Mouse (Mus musculus): ENCODE results near the gene Med13l. TPM values are rescaled to one million over a fixed set of nuclear protein-coding genes. Genes with fewer than 3 reads are reported as not detected.

The Med13l gene
- total RNA-seq, 4 experiments from 2014 or later = 91.8 to 110 (median 101) TPM

DNA sequence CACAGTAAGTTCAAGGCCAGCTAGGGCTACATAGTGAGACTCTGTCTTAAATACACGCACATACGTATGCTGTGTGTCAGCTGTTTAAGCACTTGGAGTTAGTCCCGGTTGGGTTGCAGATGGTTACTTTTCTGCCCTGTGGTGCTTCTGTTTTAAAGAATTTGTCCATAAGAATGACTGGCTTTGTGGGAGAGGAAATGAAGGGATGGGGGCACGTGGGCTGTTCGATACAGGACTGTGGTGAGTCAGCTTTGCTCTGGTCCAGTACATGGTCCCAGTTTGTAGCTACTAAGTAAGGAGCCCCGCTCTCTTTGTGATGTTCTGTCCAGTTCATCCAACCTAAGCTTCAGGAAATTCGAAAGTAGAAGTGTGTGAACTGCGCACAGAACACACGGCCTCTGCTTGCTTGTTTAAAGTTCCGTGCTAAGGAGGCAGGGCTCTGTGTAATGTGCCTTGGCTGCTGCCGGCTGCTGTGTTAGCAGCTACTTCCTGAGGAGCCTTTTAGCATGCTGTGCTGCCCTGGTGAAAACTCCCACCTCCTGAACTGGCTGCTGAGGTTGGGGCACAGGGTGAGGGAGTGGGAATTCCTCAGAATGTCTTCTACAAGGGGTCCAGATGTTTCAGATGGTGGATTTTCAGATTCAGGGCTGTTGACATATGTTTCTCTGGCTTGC lies 31.5 kb downstream of the Med13l start:
- DNase-seq (ENCODE audit: low spot score in 2 of 2) = no peak

- no peak for DNase-seq (ENCODE audit: low spot score in 2 of 2)
These were observed 34.2 kb downstream of the Med13l start for GRCm38 (mm10) chr5:118594470-118595236.

GRCm38 (mm10) chr5:118595901-118596300 lies 35.4 kb downstream of the Med13l start:
- no peak for DNase-seq (ENCODE audit: low spot score in 2 of 2)

DNA sequence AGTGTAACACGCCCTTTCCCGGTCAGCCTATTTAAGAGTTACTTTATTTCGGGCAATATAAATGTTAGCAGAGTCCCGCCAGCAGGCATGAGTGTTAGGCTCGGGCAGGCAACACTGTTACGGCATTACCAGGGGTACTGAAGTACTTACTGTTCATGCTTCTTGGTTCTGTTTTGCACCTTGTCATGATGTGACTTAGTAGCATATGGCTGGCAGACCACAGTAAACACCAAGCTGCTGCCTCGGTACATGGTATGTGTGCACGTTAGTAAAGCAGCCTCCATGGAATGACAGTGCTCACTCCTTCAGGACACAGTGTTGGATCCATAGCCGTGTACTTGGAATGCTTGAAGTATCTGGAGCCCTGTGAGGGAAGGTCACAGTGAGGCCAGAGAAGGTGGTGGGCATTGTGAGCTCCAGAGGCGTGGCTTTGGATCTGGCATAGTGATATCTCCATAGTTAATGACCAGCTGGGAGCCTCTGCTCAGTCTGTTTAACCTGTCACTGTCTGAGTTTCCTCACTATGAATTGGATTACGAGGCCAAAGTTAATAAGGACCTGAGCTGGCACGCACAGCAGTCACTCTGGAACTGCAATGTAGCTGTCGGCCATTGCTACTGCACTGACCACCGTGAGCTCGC lies 36.1 kb downstream of the Med13l start:
- DNase-seq (ENCODE audit: low spot score in 2 of 2) = no peak

DNA sequence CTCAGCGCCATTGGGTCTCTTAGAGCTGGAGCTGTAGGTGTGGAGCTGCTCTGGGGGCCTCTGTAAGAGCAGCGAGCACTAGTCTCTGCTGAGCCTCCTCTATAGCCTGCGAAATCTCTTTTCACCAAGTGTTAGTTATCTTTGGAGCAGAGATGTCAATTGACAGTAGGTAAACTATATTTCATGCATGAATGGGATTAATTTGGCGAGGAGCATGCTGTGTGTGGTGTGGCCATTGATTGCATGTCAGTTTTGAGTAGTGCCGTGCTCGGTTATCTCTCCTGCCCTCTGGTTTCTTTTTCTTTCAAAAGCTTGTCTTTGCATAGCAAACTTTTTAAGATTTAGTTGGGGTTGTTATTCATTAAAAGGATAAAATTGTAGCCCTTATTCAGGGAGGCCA lies 38.1 kb downstream of the Med13l start:
- no peak for DNase-seq (ENCODE audit: low spot score in 2 of 2)

DNA sequence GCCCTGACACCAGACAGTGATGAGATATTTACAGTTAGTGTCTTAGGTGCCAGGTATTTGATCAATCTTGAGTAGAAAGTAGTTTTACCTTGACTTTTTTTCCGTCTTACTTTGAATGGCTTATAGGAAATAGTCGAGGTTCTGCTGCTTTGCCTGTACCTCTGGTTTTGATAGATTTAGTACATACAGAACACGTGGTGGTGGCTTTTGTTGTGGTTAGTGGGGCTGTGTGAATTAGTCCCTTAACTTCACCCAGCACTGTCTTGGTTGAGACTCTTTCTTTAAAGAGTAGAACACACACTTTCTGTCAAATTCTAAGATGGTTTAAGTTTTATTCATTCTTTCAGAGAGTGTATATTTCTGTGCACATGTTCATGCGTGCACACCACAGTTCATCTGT lies 41.0 kb downstream of the Med13l start:
- DNase-seq (ENCODE audit: low spot score in 2 of 2) = no peak

DNA sequence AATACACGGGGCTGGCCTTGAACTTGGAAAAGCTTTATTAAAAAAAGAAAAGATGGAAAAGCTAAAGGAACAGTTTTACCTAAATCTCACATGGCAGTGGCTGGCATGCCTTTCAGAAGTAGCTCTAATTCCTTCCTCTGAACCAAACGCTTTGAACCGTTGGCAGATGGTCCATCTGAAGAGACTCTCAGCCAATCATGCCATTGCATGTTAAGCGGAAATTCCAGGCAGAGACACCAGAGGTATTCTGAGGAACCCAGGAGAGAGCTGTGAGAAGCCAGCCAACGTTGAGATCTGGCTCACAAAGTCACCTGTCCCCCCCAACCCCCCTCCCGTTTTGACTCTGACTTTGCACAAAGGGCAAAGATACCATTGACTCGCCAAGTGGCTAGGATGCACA lies 42.2 kb downstream of the Med13l start:
- DNase-seq (ENCODE audit: low spot score in 2 of 2) = no peak

DNA sequence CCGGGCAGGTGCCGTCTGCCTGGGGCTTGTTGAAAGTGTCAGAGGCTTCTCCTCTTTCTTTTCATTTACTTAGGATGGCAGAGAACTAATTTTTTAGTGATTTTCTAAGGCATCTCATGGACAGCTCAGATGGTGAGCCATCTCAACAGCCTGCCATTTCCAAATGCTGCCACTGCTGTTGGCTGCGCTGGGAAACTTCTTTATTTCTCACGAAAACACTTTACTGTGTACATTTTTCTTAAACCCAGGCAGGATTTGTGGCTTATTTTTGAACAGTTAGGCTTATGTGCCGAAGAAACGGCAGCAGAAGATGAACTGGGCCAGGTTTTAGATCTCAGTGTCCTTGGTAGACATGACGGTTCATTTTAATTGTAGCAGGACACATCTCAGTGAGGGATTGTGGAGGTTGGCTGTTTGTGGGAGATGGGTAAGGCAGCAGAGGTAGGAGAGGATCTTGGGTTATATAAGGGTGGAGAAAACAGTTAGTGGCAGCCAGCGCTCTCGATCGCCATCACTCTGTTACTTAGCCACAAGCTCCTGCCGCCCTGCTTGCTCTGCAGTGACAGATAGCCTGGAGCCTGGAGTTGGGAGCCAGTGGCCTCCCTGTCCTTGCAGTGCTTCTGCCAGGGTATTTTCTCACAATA lies 45.1 kb downstream of the Med13l start:
- no peak for DNase-seq (ENCODE audit: low spot score in 2 of 2)

DNA sequence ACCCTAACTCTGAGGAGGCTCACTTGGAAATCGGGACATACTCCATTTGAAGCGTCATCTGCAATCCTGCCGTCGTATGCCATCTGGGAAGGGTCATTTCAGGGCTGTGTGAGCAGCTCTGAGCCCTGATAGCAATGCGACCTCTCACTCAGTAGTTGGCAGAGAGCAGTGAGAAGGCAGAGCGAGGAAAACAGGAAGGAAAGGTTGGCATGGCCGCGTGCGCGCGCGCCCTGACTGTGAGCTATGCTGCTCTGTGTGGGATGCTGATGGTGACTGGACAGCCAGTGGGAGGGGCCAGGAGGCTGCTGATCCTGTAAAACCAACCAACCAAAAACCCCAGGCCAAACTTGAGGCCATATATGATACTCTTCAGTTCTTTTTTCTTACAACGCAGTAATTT lies 46.2 kb downstream of the Med13l start:
- DNase-seq (ENCODE audit: low spot score in 2 of 2) = no peak

GRCm38 (mm10) chr5:118607900-118608299 lies 47.4 kb downstream of the Med13l start:
- DNase-seq (ENCODE audit: low spot score in 2 of 2) = no peak

GRCm38 (mm10) chr5:118610468-118610867 lies 50.0 kb downstream of the Med13l start:
- DNase-seq (ENCODE audit: low spot score in 2 of 2) = no peak

DNA sequence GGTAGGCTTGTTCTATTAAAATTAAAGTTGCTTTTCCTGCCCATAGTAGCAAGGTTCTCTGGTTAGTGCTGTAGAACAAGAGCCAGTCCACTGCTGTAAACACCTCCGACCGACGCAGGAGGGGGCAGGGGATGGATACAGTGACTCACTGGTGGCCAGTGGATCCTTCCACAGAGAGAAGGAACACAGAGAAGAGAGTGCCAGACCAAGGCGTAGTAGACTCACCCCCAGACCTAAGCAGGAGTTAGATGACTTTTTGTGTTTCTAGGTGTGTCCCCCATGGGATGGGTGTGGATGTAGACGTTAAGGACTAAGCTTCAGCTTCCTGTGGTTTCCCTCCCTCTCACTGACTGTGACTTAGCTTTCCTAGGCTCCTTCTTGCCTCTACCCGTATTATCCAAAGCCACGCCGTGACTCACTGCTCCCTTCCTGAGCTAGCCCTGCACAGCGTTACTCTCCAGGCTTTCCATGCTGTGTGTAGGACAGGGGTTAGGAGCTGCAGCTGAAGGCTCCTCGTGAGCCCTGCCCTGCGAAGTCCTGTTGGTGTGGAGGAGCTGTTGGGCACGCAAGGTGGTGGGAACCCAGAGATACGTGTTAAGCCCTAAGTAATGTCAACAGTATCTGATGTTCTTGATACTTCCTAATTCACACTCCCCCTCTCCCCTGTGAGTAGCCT lies 52.6 kb downstream of the Med13l start:
- DNase-seq (ENCODE audit: low spot score in 2 of 2) = no peak

- no peak for DNase-seq (ENCODE audit: low spot score in 2 of 2)
These were observed 53.2 kb downstream of the Med13l start for GRCm38 (mm10) chr5:118613704-118614103.

GRCm38 (mm10) chr5:118614116-118614515 lies 53.6 kb downstream of the Med13l start:
- DNase-seq (ENCODE audit: low spot score in 2 of 2) = no peak

DNA sequence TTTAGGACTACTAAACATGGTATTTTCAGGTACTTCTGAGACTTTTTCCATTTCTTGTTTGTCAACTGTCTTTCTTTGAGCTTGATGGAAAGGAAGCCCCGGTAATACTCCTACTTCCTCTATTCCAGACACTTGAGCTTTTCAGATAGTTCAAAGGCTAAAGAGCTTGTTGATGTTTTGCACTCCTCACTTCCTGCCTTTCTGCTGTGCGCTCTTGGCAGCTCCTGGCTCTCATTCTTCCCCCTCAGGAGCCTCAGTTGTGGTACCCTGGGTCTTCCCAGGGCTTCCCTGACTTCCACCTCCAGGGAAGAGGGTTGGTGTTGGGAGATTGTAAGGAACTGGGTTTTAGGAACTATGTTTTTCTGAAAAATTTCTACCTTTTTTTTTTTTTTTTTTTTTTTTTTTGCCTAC lies 54.1 kb downstream of the Med13l start:
- DNase-seq (ENCODE audit: low spot score in 2 of 2) = no peak

- DNase-seq (ENCODE audit: low spot score in 2 of 2) = no peak
These were observed 58.6 kb downstream of the Med13l start for GRCm38 (mm10) chr5:118618963-118619610.

- DNase-seq (ENCODE audit: low spot score in 2 of 2) = no peak
These were observed 59.3 kb downstream of the Med13l start for GRCm38 (mm10) chr5:118619801-118620200.

- DNase-seq (ENCODE audit: low spot score in 2 of 2) = no peak
These were observed 59.9 kb downstream of the Med13l start for GRCm38 (mm10) chr5:118620330-118620910.

GRCm38 (mm10) chr5:118621877-118622276 lies 61.4 kb downstream of the Med13l start:
- no peak for DNase-seq (ENCODE audit: low spot score in 2 of 2)

GRCm38 (mm10) chr5:118622346-118622745 lies 61.9 kb downstream of the Med13l start:
- DNase-seq (ENCODE audit: low spot score in 2 of 2) = no peak

GRCm38 (mm10) chr5:118623797-118624196 lies 63.3 kb downstream of the Med13l start:
- no peak for DNase-seq (ENCODE audit: low spot score in 2 of 2)

All from left cerebral cortex, adult 8-10 months (tissue).